Mouse (Mus musculus): ENCODE data around the gene Pigyl. TPM values are rescaled to one million over a fixed set of nuclear protein-coding genes. Genes with fewer than 3 reads are reported as not detected.
A peak's percentile ranks its signal among the peaks of the same experiment; 100 is the strongest.

The Pigyl gene
- total RNA-seq, 2 experiments from 2014 or later = 40.5 to 47.1 TPM

- DNase-seq (ENCODE audit: low spot score in 2 of 2) = no peak
- intact Hi-C loops (cut with DNase I) = no loop called here
These were observed 11.1 kb downstream of the Pigyl start for GRCm38 (mm10) chr9:22167751-22168150.

- intact Hi-C loops (cut with DNase I) = no loop called here
- DNase-seq (ENCODE audit: low spot score in 2 of 2) = no peak
These were observed 12.7 kb downstream of the Pigyl start for GRCm38 (mm10) chr9:22169327-22169726.

- DNase-seq (ENCODE audit: low spot score in 2 of 2) = no peak
- intact Hi-C loops (cut with DNase I) = no loop called here
These were observed 15.7 kb downstream of the Pigyl start for GRCm38 (mm10) chr9:22172318-22172717.

- intact Hi-C loops (cut with DNase I) = no loop called here
- DNase-seq (ENCODE audit: low spot score in 2 of 2) = peak; percentile 9 to 37
These were observed 31.5 kb downstream of the Pigyl start, which contains the start of gene Zfp872 for GRCm38 (mm10) chr9:22188025-22188611. Zfp872 (plus strand) TSS chr9:22188090.

- intact Hi-C loops (cut with DNase I) = no loop called here
- no peak for DNase-seq (ENCODE audit: low spot score in 2 of 2)
These were observed 39.8 kb downstream of the Pigyl start for GRCm38 (mm10) chr9:22196412-22196811.

Small RNAs within 50 kb of the gene (microRNA-seq; reads per million reads assigned to microRNA genes)
- 0 to 0.67 reads per million in 2 experiments for gene Mir7084

Other genes starting within 250 kb of the Pigyl start
- 10 to 100 TPM; 15.4 to 17.5 TPM for gene Rab3d, start 238.7 kb upstream of the Pigyl start, total RNA-seq (2021)
- 10 to 100 TPM; 13.7 to 16.5 TPM for gene Ccdc159, start 229.4 kb upstream of the Pigyl start, total RNA-seq (2021)
- gene Tmem205, start 229.3 kb upstream of the Pigyl start, total RNA-seq (2021) = 10 to 100 TPM; 31.5 to 39.3 TPM
- 100 to 1,000 TPM; 203 to 219 TPM for gene Plppr2, start 219.8 kb upstream of the Pigyl start, total RNA-seq (2021)
- gene Swsap1, start 201.1 kb upstream of the Pigyl start, total RNA-seq (2021) = 10 to 100 TPM; 14.3 to 15.6 TPM
- 1 to 10 TPM; 7.9 to 8.9 TPM for gene Epor, start 193.3 kb upstream of the Pigyl start, total RNA-seq (2021)
- 1 to 10 TPM; 1.8 to 2.0 TPM for gene Rgl3, start 167.4 kb upstream of the Pigyl start, total RNA-seq (2021)
- 1 to 10 TPM; 8.2 to 9.1 TPM for gene Ccdc151, start 154.2 kb upstream of the Pigyl start, total RNA-seq (2021)
- gene Prkcsh, start 154.0 kb upstream of the Pigyl start, total RNA-seq (2021) = 10 to 100 TPM; 97.0 to 98.1 TPM
- 100 to 1,000 TPM; 158 to 160 TPM for gene Elavl3, start 104.8 kb upstream of the Pigyl start, total RNA-seq (2021)
- 1 to 10 TPM in 1 of 2 experiments, under 1 TPM in 1; 0.94 to 4.1 TPM for gene Gm49318, start 85.6 kb upstream of the Pigyl start, total RNA-seq (2021)
- gene Zfp653, start 85.5 kb upstream of the Pigyl start, total RNA-seq (2021) = 10 to 100 TPM; 18.0 to 19.3 TPM
- 10 to 100 TPM; 40.5 to 45.2 TPM for gene Ecsit, start 71.4 kb upstream of the Pigyl start, total RNA-seq (2021)
- 1 to 10 TPM in 1 of 2 experiments, under 1 TPM in 1; 0.25 to 1.0 TPM for gene Cnn1, start 57.6 kb upstream of the Pigyl start, total RNA-seq (2021)
- 10 to 100 TPM; 66.9 to 71.1 TPM for gene Elof1, start 39.7 kb upstream of the Pigyl start, total RNA-seq (2021)
- gene Acp5, start 21.1 kb upstream of the Pigyl start, total RNA-seq (2021) = under 1 TPM; 0.28 to 0.41 TPM
- gene Zfp872, start 31.2 kb downstream of the Pigyl start, total RNA-seq (2021) = not detected
- gene Zfp809, start 68.9 kb downstream of the Pigyl start, total RNA-seq (2021) = 10 to 100 TPM; 18.4 to 22.4 TPM
- 1 to 10 TPM; 3.4 to 4.2 TPM for gene Zfp599, start 103.0 kb downstream of the Pigyl start, total RNA-seq (2021)
- 10 to 100 TPM; 17.2 to 17.7 TPM for gene Zfp810, start 150.8 kb downstream of the Pigyl start, total RNA-seq (2021)
- 1 to 10 TPM; 6.4 to 7.3 TPM for gene Anln, start 232.3 kb downstream of the Pigyl start, total RNA-seq (2021)